Comparison of ENCODE assay signal across 8 mouse cellular contexts in the genomic region with DNA sequence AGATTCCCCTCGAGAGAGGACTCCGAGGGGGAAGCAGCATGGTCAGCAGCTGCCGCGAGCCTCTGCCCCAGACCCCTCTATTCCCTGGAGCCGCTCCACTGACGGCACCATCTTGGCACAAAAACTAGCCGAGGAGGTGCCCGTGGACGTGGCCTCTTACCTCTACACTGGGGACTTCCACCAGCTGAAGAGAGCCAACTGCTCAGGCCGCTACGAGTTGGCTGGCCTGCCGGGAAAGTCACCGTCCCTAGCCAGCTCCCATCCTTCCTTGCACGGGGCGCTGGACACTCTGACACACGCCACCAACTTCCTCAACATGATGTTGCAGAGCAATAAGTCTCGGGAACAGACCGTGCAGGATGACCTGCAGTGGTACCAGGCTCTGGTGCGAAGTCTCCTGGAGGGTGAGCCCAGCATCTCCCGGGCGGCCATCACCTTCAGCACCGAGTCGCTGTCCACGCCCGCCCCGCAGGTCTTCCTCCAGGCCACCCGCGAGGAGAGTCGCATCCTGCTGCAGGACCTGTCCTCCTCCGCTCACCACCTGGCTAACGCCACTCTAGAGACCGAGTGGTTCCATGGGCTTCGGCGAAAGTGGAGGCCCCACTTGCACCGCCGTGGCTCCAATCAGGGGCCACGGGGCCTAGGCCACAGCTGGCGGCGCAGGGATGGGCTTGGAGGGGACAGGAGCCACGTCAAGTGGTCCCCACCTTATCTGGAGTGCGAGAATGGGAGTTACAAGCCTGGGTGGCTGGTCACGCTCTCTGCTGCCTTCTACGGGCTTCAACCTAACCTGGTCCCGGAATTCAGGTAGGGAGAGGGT. TPM values are rescaled to one million over a fixed set of nuclear protein-coding genes. Genes with fewer than 3 reads are reported as not detected.
A peak's percentile ranks its signal among the peaks of the same experiment; 100 is the strongest.
DNase-seq lines count a peak whose midpoint lies in the region; ATAC-seq and TF ChIP-seq lines count a peak whose summit lies in the region.

No protein-coding gene starts in this region.

- H3K9me3 ChIP-seq in embryonic facial prominence, embryonic 15.5 days (replicated peaks): no peaks in the 10 kb centered on the region
- no peaks in the 10 kb centered on the region for H3K9me3 ChIP-seq in neural tube, embryonic 14.5 days (ENCODE audit: control insufficient read depth, low read length)

- peak; percentile 15 for DNase-seq in layer of hippocampus, adult 11-12 months (ENCODE audit: low spot score)
- no peak for DNase-seq in layer of hippocampus, adult 9-10 months (ENCODE audit: low spot score)
- peak; percentile 61 to 67 for DNase-seq in cerebellum, adult 18-20 months
- no peak for DNase-seq in layer of hippocampus, adult 2 months (ENCODE audit: low spot score in 2 of 2)
- DNase-seq in MN1 (ENCODE audit: low spot score): no peak

- TF ChIP-seq CTCF in layer of hippocampus, adult 2 months (conservative IDR thresholded peaks at IDR 0.05): no peak

- H3K27ac ChIP-seq in embryonic facial prominence, embryonic 15.5 days (replicated peaks): no peak overlapping the region
- peak overlapping the region; percentile 83 for H3K27ac ChIP-seq in layer of hippocampus, adult 2 months
- no peak overlapping the region for H3K27ac ChIP-seq in neural tube, embryonic 14.5 days (ENCODE audit: low read depth, low read length)

- H3K4me1 ChIP-seq in embryonic facial prominence, embryonic 15.5 days: peaks cover 5% of the 10 kb centered on the region
- no peaks in the 10 kb centered on the region for H3K4me1 ChIP-seq in neural tube, embryonic 14.5 days (ENCODE audit: control insufficient read depth, insufficient read depth, low read length)

- ATAC-seq in embryonic facial prominence, embryonic 15.5 days (ENCODE audit: insufficient number of reproducible peaks, low FRiP score, low TSS enrichment, low read depth): no peak
- peak; percentile 9; the same call in 1 of the 2 replicates for ATAC-seq in neural tube, embryonic 14.5 days (ENCODE audit: low read depth)
- no peak for ATAC-seq in monocyte, adult 5-6 weeks (replicated peaks; ENCODE audit: insufficient number of reproducible peaks, low FRiP score, low TSS enrichment, poor library complexity, severe bottlenecking)

- no peak overlapping the region for H3K9ac ChIP-seq in embryonic facial prominence, embryonic 15.5 days
- H3K9ac ChIP-seq in neural tube, embryonic 14.5 days (replicated peaks; ENCODE audit: low read depth, low read length): peak overlapping the region; percentile 50

- peaks cover 35% of the 10 kb centered on the region for H3K27me3 ChIP-seq in embryonic facial prominence, embryonic 15.5 days
- peaks cover 6% of the 10 kb centered on the region for H3K27me3 ChIP-seq in neural tube, embryonic 14.5 days (ENCODE audit: control insufficient read depth, insufficient read depth, low read length)

- no peaks in the 10 kb centered on the region for H3K36me3 ChIP-seq in embryonic facial prominence, embryonic 15.5 days
- H3K36me3 ChIP-seq in neural tube, embryonic 14.5 days (ENCODE audit: control insufficient read depth, insufficient read depth, low read length): no peaks in the 10 kb centered on the region

- H3K4me2 ChIP-seq in embryonic facial prominence, embryonic 15.5 days (replicated peaks): peak overlapping the region; percentile 66; the same call in 1 of the 2 replicates
- H3K4me2 ChIP-seq in neural tube, embryonic 14.5 days (ENCODE audit: low read depth, low read length): peak overlapping the region; percentile 66

- H3K4me3 ChIP-seq in embryonic facial prominence, embryonic 15.5 days (replicated peaks): no peak overlapping the region
- H3K4me3 ChIP-seq in layer of hippocampus, adult 2 months: peak overlapping the region; percentile 81
- peak overlapping the region; percentile 45 for H3K4me3 ChIP-seq in neural tube, embryonic 14.5 days (ENCODE audit: low read depth, low read length)

- 13% methylated on average over 44 of the region's 44 CpGs for WGBS in embryonic facial prominence, embryonic 15.5 days
- WGBS in neural tube, embryonic 14.5 days: 13% methylated on average over 44 of the region's 44 CpGs

RNA-seq across cellular contexts. Expression of a gene that starts 1.2 kb away (rescaled TPM):
- polyA plus RNA-seq in embryonic facial prominence, embryonic 15.5 days (2015; fragmentation: Nextera tagmentation; extraction: Ambion mirVana): 0.09 and 0.16 TPM in 2 replicates
- total RNA-seq in layer of hippocampus, adult 2 months (2021): 10 to 100 TPM; 76.6 to 79.6 TPM
- polyA plus RNA-seq in neural tube, embryonic 14.5 days (2014; fragmentation: Nextera tagmentation; extraction: Ambion mirVana): 5.1 and 6.1 TPM in 2 replicates
- total RNA-seq in monocyte, adult 5-6 weeks (2017): not detected in 3 replicates

Comparison
In these comparisons a context has a peak if more than half of its experiments do, and no peak if none do; other contexts are left out.
1. DNase-seq: peak in layer of hippocampus, adult 11-12 months (single experiment) and cerebellum, adult 18-20 months (2 of 2); none in layer of hippocampus, adult 9-10 months (single experiment), layer of hippocampus, adult 2 months (0 of 2) and MN1 (single experiment).
2. RNA of a gene that starts 1.2 kb away (total RNA-seq): 76.6 to 79.6 TPM in layer of hippocampus, adult 2 months; not detected in monocyte, adult 5-6 weeks; every median in the first group is over 10 times any median in the second.